Mouse (Mus musculus) testis, adult 2 months (tissue): ENCODE results near the gene Sf3b2.

Experiments used
- CTCF ChIP-seq: fragments of 200-500 bp; IDR thresholded peaks from 2 replicates; pipeline ENCODE4 v1.5.1; 2012; ENCODE audit warnings: low read depth, mild to moderate bottlenecking, inconsistent platforms, low read length, moderate library complexity; ENCODE audit not compliant: control insufficient read depth, insufficient read depth, insufficient replicate concordance
- POLR2A ChIP-seq: fragments of 200-500 bp; IDR thresholded peaks from 2 replicates; pipeline ENCODE4 v1.6.1; 2012; ENCODE audit warnings: low read depth, mild to moderate bottlenecking, inconsistent platforms, low read length, moderate library complexity; ENCODE audit not compliant: control insufficient read depth

- TF ChIP-seq CTCF (peak; percentile 36; the same call in 1 of the 2 replicates), POLR2A (no peak)
These were observed 7.2 kb upstream of the Sf3b2 start for GRCm38 (mm10) chr19:5302455-5302854.
